Mouse (Mus musculus) embryonic fibroblast, embryonic 13.5 days (primary cell): ENCODE measurements at regions not wholly inside any gene's neighbourhood (a gene's known extent, or its start where the extent isn't known, plus 50 kb on each side); places are given as distances from the start of the nearest gene placed in this dataset.

Experiments used
- CTCF ChIP-seq: IDR thresholded peaks from 2 replicates; pipeline ENCODE4 v1.5.1; 2011; ENCODE audit warnings: mild to moderate bottlenecking, control low read depth, low read length, moderate library complexity, borderline replicate concordance; ENCODE audit not compliant: insufficient read depth
- POLR2A ChIP-seq: IDR thresholded peaks from 2 replicates; pipeline ENCODE4 v1.6.1; 2011; ENCODE audit warnings: low read depth, mild to moderate bottlenecking, control low read depth, low read length, moderate library complexity

- TF ChIP-seq POLR2A: no peak
- TF ChIP-seq CTCF: no peak
Observed at GRCm38 (mm10) chrX:70883461-70883860, 166.6 kb upstream of the Mamld1 start.
